ENCODE assay signal across 9 mouse cellular contexts in the genomic region with DNA sequence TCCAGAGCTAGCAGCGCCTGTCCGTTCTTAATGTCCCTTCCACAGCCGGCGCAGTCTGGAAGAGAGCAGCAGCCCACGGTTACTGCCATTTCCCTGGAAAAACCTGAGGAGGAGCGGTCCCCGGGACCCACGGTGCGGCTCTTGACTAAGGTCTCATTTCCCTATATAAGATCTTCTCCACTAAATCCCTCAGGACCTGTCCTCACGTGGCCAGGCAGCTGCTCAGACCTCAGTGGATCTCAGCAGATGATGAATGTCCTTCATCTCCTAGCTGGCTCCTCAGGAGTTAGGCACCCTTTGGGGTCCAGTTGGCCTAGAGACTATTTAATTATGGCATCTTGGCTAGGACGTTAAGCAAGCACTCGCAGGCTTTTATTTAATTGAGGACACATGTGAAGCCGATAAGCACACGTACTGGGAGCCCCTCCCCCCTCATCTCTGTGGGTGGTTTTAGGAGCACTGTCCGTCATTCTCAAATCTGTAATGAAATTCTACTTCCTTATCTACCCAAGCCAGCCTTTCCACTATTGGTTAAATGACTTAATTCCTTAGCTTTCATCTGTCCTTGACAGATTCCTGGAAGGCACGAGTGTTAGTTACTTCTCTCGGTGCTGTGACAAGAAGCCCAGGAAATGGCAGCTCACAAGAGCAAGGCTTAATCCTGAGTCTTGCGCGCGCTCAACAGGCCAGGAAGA.
A peak's percentile ranks its signal among the peaks of the same experiment; 100 is the strongest.
DNase-seq lines count a peak whose midpoint lies in the region; ATAC-seq and TF ChIP-seq lines count a peak whose summit lies in the region.
"Had no signal": no experiment of that assay in that cellular context is flagged by ENCODE, and none has a peak within 500 bp of the region (broad histone marks: within the 10 kb centered on the region; RNA-seq: fewer than 3 reads in every experiment).

No protein-coding gene starts in this region.

- H3K9ac ChIP-seq in heart, adult 2 months (ENCODE audit: low read depth, low read length) = peak overlapping the region; percentile 53
- no peak overlapping the region for H3K9ac ChIP-seq in hindbrain, embryonic 11.5 days (ENCODE audit: low read depth, low read length)
- H3K9ac ChIP-seq in midbrain, embryonic 12.5 days (replicated peaks) = no peak overlapping the region

- TF ChIP-seq POLR2A in heart, adult 2 months (IDR thresholded peaks at IDR 0.05; ENCODE audit: insufficient read depth, low read depth, low read length) = 0 out of 2 replicates have a peak, but pooled peaks have one; percentile 44

- peak; percentile 54 to 68 for DNase-seq in heart, adult 2 months
- DNase-seq in heart, postnatal 25 days (ENCODE audit: low spot score) = no peak
- DNase-seq in hindbrain, embryonic 11.5 days (ENCODE audit: low spot score) = peak; percentile 41
- no peak for DNase-seq in thymus, postnatal 25 days
- no peak for DNase-seq in adrenal gland, adult 18-20 months (ENCODE audit: low spot score in 2 of 2)

- TF ChIP-seq EP300 in heart, adult 2 months (IDR thresholded peaks at IDR 0.05; ENCODE audit: insufficient read depth, low read depth, low read length) = no peak

- 0 out of 2 replicates have a peak, but pooled peaks cover 2% of the 10 kb centered on the region for H3K79me2 ChIP-seq in heart, adult 2 months (replicated peaks; ENCODE audit: control insufficient read depth, insufficient read depth, low read length)

- intact Hi-C loops in heart, adult 2 months (cut with DNase I) = loop anchor here (5.0 kb wide), 2 partner anchors 38 to 212 kb away; no protein-coding TSS in a partner anchor
- intact Hi-C loops in heart, postnatal 25 days (cut with DNase I) = loop anchor here (5.0 kb wide), 1 partner anchor 38 kb away; no protein-coding TSS in a partner anchor

- H3K9me3 ChIP-seq in hindbrain, embryonic 11.5 days (ENCODE audit: control insufficient read depth, low read length) = no peaks in the 10 kb centered on the region
- no peaks in the 10 kb centered on the region for H3K9me3 ChIP-seq in midbrain, embryonic 12.5 days

- peak overlapping the region; percentile 20 for H3K4me3 ChIP-seq in heart, adult 2 months
- H3K4me3 ChIP-seq in brown adipose tissue, adult 24 weeks (ENCODE audit: insufficient read depth, low read depth, low read length) = peak overlapping the region; percentile 25
- no peak overlapping the region for H3K4me3 ChIP-seq in hindbrain, embryonic 11.5 days (ENCODE audit: low read depth, low read length)
- no peak overlapping the region for H3K4me3 ChIP-seq in midbrain, embryonic 12.5 days

- peak overlapping the region; percentile 65 for H3K27ac ChIP-seq in heart, adult 2 months
- H3K27ac ChIP-seq in brown adipose tissue, adult 24 weeks (replicated peaks; ENCODE audit: low read depth, low read length) = peak overlapping the region; percentile 8; the same call in 1 of the 2 replicates
- peak overlapping the region; percentile 31; the same call in 1 of the 2 replicates for H3K27ac ChIP-seq in hindbrain, embryonic 11.5 days (ENCODE audit: low read depth, low read length)
- H3K27ac ChIP-seq in midbrain, embryonic 12.5 days (replicated peaks) = peak overlapping the region; percentile 60

- WGBS in heart, adult 2 months = 46% methylated on average over 20 of the region's 20 CpGs
- WGBS in hindbrain, embryonic 11.5 days = 57% methylated on average over 20 of the region's 20 CpGs
- WGBS in midbrain, embryonic 12.5 days = 48% methylated on average over 20 of the region's 20 CpGs

- H3K36me3 ChIP-seq in heart, adult 2 months (ENCODE audit: control insufficient read depth, insufficient read depth, low read length) = peaks cover 11% of the 10 kb centered on the region
- no peaks in the 10 kb centered on the region for H3K36me3 ChIP-seq in hindbrain, embryonic 11.5 days (ENCODE audit: control insufficient read depth, insufficient read depth, low read length)
- H3K36me3 ChIP-seq in midbrain, embryonic 12.5 days = no peaks in the 10 kb centered on the region

- H3K27me3 ChIP-seq in heart, adult 2 months (ENCODE audit: control insufficient read depth, insufficient read depth, low read length) = no peaks in the 10 kb centered on the region
- no peaks in the 10 kb centered on the region for H3K27me3 ChIP-seq in hindbrain, embryonic 11.5 days (ENCODE audit: control insufficient read depth, insufficient read depth, low read length)
- no peaks in the 10 kb centered on the region for H3K27me3 ChIP-seq in midbrain, embryonic 12.5 days
- H3K27me3 ChIP-seq: CH12.LX had no signal

- H3K4me2 ChIP-seq in hindbrain, embryonic 11.5 days (replicated peaks; ENCODE audit: low read depth, low read length) = no peak overlapping the region
- H3K4me2 ChIP-seq in midbrain, embryonic 12.5 days (replicated peaks) = peak overlapping the region; percentile 2; the same call in 1 of the 2 replicates

- no peak for TF ChIP-seq CTCF in heart, adult 2 months (IDR thresholded peaks at IDR 0.05)

- 0 out of 2 replicates have a peak, but pooled peaks have one; percentile 17 for ATAC-seq in hindbrain, embryonic 11.5 days (ENCODE audit: low FRiP score)
- ATAC-seq in midbrain, embryonic 12.5 days (ENCODE audit: low FRiP score, low read depth) = peak; percentile 23; the same call in 1 of the 2 replicates
- ATAC-seq in megakaryocyte, adult 5-6 weeks (ENCODE audit: poor library complexity, severe bottlenecking) = no peak

- H3K4me1 ChIP-seq in heart, adult 2 months (ENCODE audit: control insufficient read depth, insufficient read depth, low read length) = peaks cover 11% of the 10 kb centered on the region
- H3K4me1 ChIP-seq in brown adipose tissue, adult 24 weeks (ENCODE audit: control insufficient read depth, insufficient read depth, insufficient read length, low read length) = peaks cover 3% of the 10 kb centered on the region; the same call in 1 of the 2 replicates
- H3K4me1 ChIP-seq in hindbrain, embryonic 11.5 days (replicated peaks; ENCODE audit: control insufficient read depth, insufficient read depth, low read length) = no peaks in the 10 kb centered on the region
- H3K4me1 ChIP-seq in midbrain, embryonic 12.5 days = peaks cover 14% of the 10 kb centered on the region

Comparison
In these comparisons a context has a peak if more than half of its experiments do, and no peak if none do; other contexts are left out.
1. DNase-seq: peak in heart, adult 2 months (2 of 2) and hindbrain, embryonic 11.5 days (single experiment); none in heart, postnatal 25 days (single experiment), thymus, postnatal 25 days (single experiment) and adrenal gland, adult 18-20 months (0 of 2).
2. H3K27ac ChIP-seq: peak in every context shown above with its lines; median percentile 65 in heart, adult 2 months; 60 in midbrain, embryonic 12.5 days; 31 in hindbrain, embryonic 11.5 days; 8 in brown adipose tissue, adult 24 weeks.
3. H3K4me3 ChIP-seq: peak in heart, adult 2 months (single experiment) and brown adipose tissue, adult 24 weeks (single experiment); none in hindbrain, embryonic 11.5 days (single experiment) and midbrain, embryonic 12.5 days (single experiment).